Mouse (Mus musculus) thymus, adult 2 months (tissue): ENCODE measurements around the gene Rgl3.

ENCODE experiments used
- CTCF ChIP-seq: fragments of 200-500 bp; IDR thresholded peaks from 2 replicates; pipeline ENCODE4 v1.5.1; 2012; ENCODE audit warnings: mild to moderate bottlenecking, control low read depth, low read length, moderate library complexity, borderline replicate concordance; ENCODE audit not compliant: control insufficient read depth, poor library complexity, insufficient read depth; ENCODE audit errors: extremely low read depth
- POLR2A ChIP-seq: fragments of 200-500 bp; IDR thresholded peaks from 2 replicates; pipeline ENCODE4 v1.6.1; 2012; ENCODE audit warnings: mild to moderate bottlenecking, low read length, control low read depth, moderate library complexity; ENCODE audit not compliant: control insufficient read depth, poor library complexity, insufficient read depth; ENCODE audit errors: extremely low read depth

DNA sequence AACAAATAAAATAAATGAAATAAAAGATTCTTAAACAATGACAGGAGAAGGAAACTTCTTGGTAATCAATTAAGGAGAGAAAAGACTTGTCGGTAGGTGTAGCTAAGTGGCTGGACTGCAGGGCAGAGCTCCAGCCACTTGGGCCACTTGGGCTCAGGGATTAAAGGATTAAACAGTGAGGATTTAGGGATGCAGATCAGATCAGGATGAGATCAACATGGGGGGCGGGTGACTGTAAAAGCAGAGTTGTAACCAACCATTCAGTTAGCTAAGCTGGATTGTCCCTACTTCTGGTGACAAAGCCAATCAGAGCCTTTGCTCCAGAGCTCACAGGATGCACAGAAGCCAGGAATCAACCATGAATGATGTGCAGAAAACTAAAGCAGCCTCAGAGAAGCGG is 5.3 kb downstream of the Rgl3 start:
- TF ChIP-seq CTCF = no peak
- TF ChIP-seq POLR2A = no peak
